Comparison of ENCODE assay signal across 11 mouse cellular contexts in the genomic region with DNA sequence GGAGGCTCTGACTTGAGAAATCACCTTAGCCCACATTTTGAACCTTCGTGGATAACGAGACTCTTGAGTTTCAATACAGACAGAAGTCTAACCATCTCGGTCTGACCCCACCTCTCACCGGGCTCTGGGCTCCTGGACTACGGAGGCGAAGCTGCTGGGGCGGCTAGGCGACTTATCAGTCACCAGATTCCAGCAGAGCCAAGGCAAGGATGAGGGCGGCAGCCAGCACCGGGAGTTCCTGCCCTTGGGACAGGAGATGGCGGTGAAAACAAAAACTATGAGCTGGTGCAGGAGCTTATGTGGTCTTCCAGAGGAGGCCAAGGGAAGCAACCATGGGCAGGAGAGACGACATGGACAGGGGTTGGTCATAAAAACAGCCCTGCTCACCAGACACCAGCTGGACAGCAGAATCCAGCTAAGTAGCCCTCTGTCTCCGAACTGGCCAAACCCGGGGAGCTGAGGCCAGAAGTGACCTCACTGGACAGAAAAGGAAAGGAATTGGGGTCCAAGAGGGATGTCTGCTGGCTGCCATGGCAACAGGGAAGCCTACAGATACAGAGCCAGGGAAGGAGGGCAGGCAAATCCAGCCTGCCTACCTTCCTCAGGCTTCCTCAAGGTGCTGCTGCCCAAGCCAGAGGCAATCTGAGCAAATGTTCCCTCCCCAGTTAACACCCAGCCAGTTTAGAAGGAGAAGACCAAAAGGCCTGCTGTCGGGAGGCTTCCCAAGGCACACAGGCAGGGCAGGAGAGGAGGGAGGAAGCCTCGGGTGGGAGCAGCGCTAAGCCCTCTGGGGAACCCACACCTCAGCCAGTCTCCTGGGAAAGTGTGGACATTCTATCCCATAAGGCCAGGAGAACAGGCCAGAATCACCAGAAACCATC. TPM values are rescaled to one million over a fixed set of nuclear protein-coding genes. Genes with fewer than 3 reads are reported as not detected.
A peak's percentile ranks its signal among the peaks of the same experiment; 100 is the strongest.
DNase-seq lines count a peak whose midpoint lies in the region; ATAC-seq and TF ChIP-seq lines count a peak whose summit lies in the region.
"Had no signal": no experiment of that assay in that cellular context is flagged by ENCODE, and none has a peak within 500 bp of the region (broad histone marks: within the 10 kb centered on the region; RNA-seq: fewer than 3 reads in every experiment).

No protein-coding gene starts in this region.

- H3K27ac ChIP-seq in hindbrain, embryonic 13.5 days, result peak overlapping the region; percentile 18; the same call in 1 of the 2 replicates
- H3K27ac ChIP-seq in hindbrain, embryonic 14.5 days, result no peak overlapping the region
- peak overlapping the region; percentile 17 for H3K27ac ChIP-seq in heart, embryonic 10.5 days
- H3K27ac ChIP-seq: macrophage had no signal

- no peak for TF ChIP-seq CTCF in E14TG2a.4 (conservative IDR thresholded peaks at IDR 0.05; ENCODE audit: low read length)

- peak overlapping the region; percentile 46; the same call in 1 of the 2 replicates for H3K9ac ChIP-seq in hindbrain, embryonic 13.5 days
- no peak overlapping the region for H3K9ac ChIP-seq in hindbrain, embryonic 14.5 days

- peaks cover 11% of the 10 kb centered on the region; the same call in 1 of the 2 replicates for H3K27me3 ChIP-seq in hindbrain, embryonic 13.5 days
- H3K27me3 ChIP-seq in hindbrain, embryonic 14.5 days (ENCODE audit: control insufficient read depth, insufficient read depth, low read length), result no peaks in the 10 kb centered on the region
- 0 out of 2 replicates have a peak, but pooled peaks cover 2% of the 10 kb centered on the region for H3K27me3 ChIP-seq in E14TG2a.4 (ENCODE audit: insufficient read depth, low read length)
- peaks cover 78% of the 10 kb centered on the region for H3K27me3 ChIP-seq in heart, embryonic 10.5 days (ENCODE audit: insufficient read depth, poor library complexity, severe bottlenecking)

- WGBS in hindbrain, embryonic 13.5 days, result 38% methylated on average over 17 of the region's 17 CpGs
- WGBS in hindbrain, embryonic 14.5 days, result 45% methylated on average over 17 of the region's 17 CpGs
- 10% methylated on average over 17 of the region's 17 CpGs for WGBS in heart, embryonic 10.5 days

- H3K4me2 ChIP-seq in hindbrain, embryonic 13.5 days, result no peak overlapping the region
- no peak overlapping the region for H3K4me2 ChIP-seq in hindbrain, embryonic 14.5 days (replicated peaks)

- H3K36me3 ChIP-seq in hindbrain, embryonic 13.5 days, result no peaks in the 10 kb centered on the region
- no peaks in the 10 kb centered on the region for H3K36me3 ChIP-seq in hindbrain, embryonic 14.5 days (replicated peaks; ENCODE audit: control insufficient read depth, insufficient read depth)
- H3K36me3 ChIP-seq in E14TG2a.4 (ENCODE audit: insufficient read depth, low read length), result peaks cover 9% of the 10 kb centered on the region
- H3K36me3 ChIP-seq in heart, embryonic 10.5 days, result no peaks in the 10 kb centered on the region

- ATAC-seq in hindbrain, embryonic 13.5 days (ENCODE audit: low FRiP score), result no peak
- ATAC-seq in hindbrain, embryonic 14.5 days (ENCODE audit: low FRiP score), result no peak

- no peak overlapping the region for H3K4me3 ChIP-seq in hindbrain, embryonic 13.5 days
- no peak overlapping the region for H3K4me3 ChIP-seq in hindbrain, embryonic 14.5 days (replicated peaks; ENCODE audit: low read length)
- peak overlapping the region; percentile 49 for H3K4me3 ChIP-seq in E14TG2a.4 (replicated peaks; ENCODE audit: low read length)
- peak overlapping the region; percentile 33 for H3K4me3 ChIP-seq in heart, embryonic 10.5 days

- DNase-seq in hindbrain, embryonic 14.5 days (ENCODE audit: low spot score), result no peak
- DNase-seq in heart, embryonic 10.5 days (ENCODE audit: low spot score), result no peak
- DNase-seq in liver, result peak; percentile 63
- DNase-seq in urinary bladder, postnatal 14 days (ENCODE audit: low spot score), result no peak
- no peak for DNase-seq in spleen, adult 12 weeks (ENCODE audit: low spot score)
- no peak for DNase-seq in frontal cortex, postnatal 14 days (ENCODE audit: low spot score in 2 of 2)
- DNase-seq: cerebellum, postnatal 25 days; right cerebral cortex, postnatal 25 days had no signal

- no peaks in the 10 kb centered on the region for H3K9me3 ChIP-seq in hindbrain, embryonic 13.5 days
- no peaks in the 10 kb centered on the region for H3K9me3 ChIP-seq in hindbrain, embryonic 14.5 days (ENCODE audit: control insufficient read depth, low read length)
- H3K9me3 ChIP-seq in E14TG2a.4 (ENCODE audit: low read length), result no peaks in the 10 kb centered on the region
- H3K9me3 ChIP-seq in heart, embryonic 10.5 days, result no peaks in the 10 kb centered on the region

- H3K4me1 ChIP-seq in hindbrain, embryonic 13.5 days (replicated peaks), result peaks cover 70% of the 10 kb centered on the region
- peaks cover 40% of the 10 kb centered on the region for H3K4me1 ChIP-seq in hindbrain, embryonic 14.5 days (replicated peaks; ENCODE audit: control insufficient read depth, insufficient read depth, low read length)
- H3K4me1 ChIP-seq in E14TG2a.4 (replicated peaks; ENCODE audit: low read depth, low read length), result peaks cover 99% of the 10 kb centered on the region
- peaks cover 58% of the 10 kb centered on the region for H3K4me1 ChIP-seq in heart, embryonic 10.5 days

RNA-seq across cellular contexts. Expression of gene Ccdc88c, which starts 16.4 kb away (rescaled TPM):
- polyA plus RNA-seq in hindbrain, embryonic 13.5 days (2015; fragmentation: Nextera tagmentation; extraction: Ambion mirVana), result 12.9 and 13.8 TPM in 2 replicates
- polyA plus RNA-seq in hindbrain, embryonic 14.5 days (2014; fragmentation: Nextera tagmentation; extraction: Ambion mirVana), result 11.1 and 13.3 TPM in 2 replicates
- 2.3 and 4.4 TPM in 2 replicates for polyA plus RNA-seq in heart, embryonic 10.5 days (2016; fragmentation: Nextera tagmentation; extraction: Ambion mirVana)

Comparison
In these comparisons a context has a peak if more than half of its experiments do, and no peak if none do; other contexts are left out.
1. H3K4me3 ChIP-seq: peak in E14TG2a.4 (single experiment) and heart, embryonic 10.5 days (single experiment); none in hindbrain, embryonic 13.5 days (single experiment) and hindbrain, embryonic 14.5 days (single experiment).